Comparison of ENCODE assay signal across 16 mouse cellular contexts in genomic region chr9:61563017-61563416, GRCm38 (mm10).
DNase-seq lines count a peak whose midpoint lies in the region; ATAC-seq and TF ChIP-seq lines count a peak whose summit lies in the region.
"Had no signal": no experiment of that assay in that cellular context is flagged by ENCODE, and none has a peak within 500 bp of the region (broad histone marks: within the 10 kb centered on the region; RNA-seq: fewer than 3 reads in every experiment).

No protein-coding gene starts in this region.

- TF ChIP-seq CTCF in midbrain, postnatal 0 days (IDR thresholded peaks at IDR 0.05), result peak; percentile 29; the same call in 1 of the 2 replicates

- no peaks in the 10 kb centered on the region for H3K9me3 ChIP-seq in embryonic facial prominence, embryonic 10.5 days
- no peaks in the 10 kb centered on the region for H3K9me3 ChIP-seq in hindbrain, embryonic 12.5 days (replicated peaks)
- no peaks in the 10 kb centered on the region for H3K9me3 ChIP-seq in midbrain, postnatal 0 days (ENCODE audit: low read length)
- no peaks in the 10 kb centered on the region for H3K9me3 ChIP-seq in liver, embryonic 11.5 days (ENCODE audit: control insufficient read depth, low read length)
- H3K9me3 ChIP-seq: embryonic facial prominence, embryonic 12.5 days; heart, embryonic 15.5 days; kidney, embryonic 15.5 days; liver, embryonic 13.5 days had no signal

- H3K4me2 ChIP-seq in hindbrain, embryonic 12.5 days (replicated peaks), result no peak overlapping the region
- no peak overlapping the region for H3K4me2 ChIP-seq in midbrain, postnatal 0 days (ENCODE audit: low read depth, low read length, poor library complexity, severe bottlenecking)
- H3K4me2 ChIP-seq in liver, embryonic 11.5 days, result no peak overlapping the region
- H3K4me2 ChIP-seq: embryonic facial prominence, embryonic 12.5 days; heart, embryonic 15.5 days; kidney, embryonic 15.5 days; liver, embryonic 13.5 days had no signal

- peaks cover 27% of the 10 kb centered on the region for H3K4me1 ChIP-seq in embryonic facial prominence, embryonic 10.5 days
- H3K4me1 ChIP-seq in hindbrain, embryonic 12.5 days, result peaks cover 23% of the 10 kb centered on the region
- H3K4me1 ChIP-seq in midbrain, postnatal 0 days (ENCODE audit: insufficient read depth, low read length), result peaks cover 4% of the 10 kb centered on the region; the same call in 1 of the 2 replicates
- H3K4me1 ChIP-seq in liver, embryonic 11.5 days (replicated peaks; ENCODE audit: control insufficient read depth, insufficient read depth, low read length), result no peaks in the 10 kb centered on the region
- H3K4me1 ChIP-seq: heart, embryonic 15.5 days; kidney, embryonic 15.5 days; liver, embryonic 13.5 days had no signal

- peaks cover 9% of the 10 kb centered on the region; the same call in 1 of the 2 replicates for H3K27me3 ChIP-seq in embryonic facial prominence, embryonic 10.5 days (replicated peaks; ENCODE audit: low read depth, poor library complexity, severe bottlenecking)
- 0 out of 2 replicates have a peak, but pooled peaks cover 4% of the 10 kb centered on the region for H3K27me3 ChIP-seq in hindbrain, embryonic 12.5 days
- no peaks in the 10 kb centered on the region for H3K27me3 ChIP-seq in midbrain, postnatal 0 days (ENCODE audit: insufficient read depth, low read length)
- peaks cover 4% of the 10 kb centered on the region; the same call in 1 of the 2 replicates for H3K27me3 ChIP-seq in liver, embryonic 11.5 days (replicated peaks; ENCODE audit: control insufficient read depth, insufficient read depth, low read length)
- H3K27me3 ChIP-seq: embryonic facial prominence, embryonic 12.5 days had no signal

- peak overlapping the region; percentile 70 for H3K27ac ChIP-seq in embryonic facial prominence, embryonic 10.5 days (replicated peaks)
- H3K27ac ChIP-seq in hindbrain, embryonic 12.5 days, result peak overlapping the region; percentile 19; the same call in 1 of the 2 replicates
- H3K27ac ChIP-seq in midbrain, postnatal 0 days (ENCODE audit: low read depth, low read length), result no peak overlapping the region
- H3K27ac ChIP-seq in liver, embryonic 11.5 days (ENCODE audit: low read depth, low read length), result no peak overlapping the region
- H3K27ac ChIP-seq: embryonic facial prominence, embryonic 12.5 days; heart, embryonic 15.5 days; kidney, embryonic 15.5 days; liver, embryonic 13.5 days had no signal

- 48% methylated on average over 8 of the region's 8 CpGs for WGBS in embryonic facial prominence, embryonic 10.5 days
- 19% methylated on average over 8 of the region's 8 CpGs for whole genome bisulfite sequencing in hindbrain, embryonic 12.5 days
- 35% methylated on average over 8 of the region's 8 CpGs for WGBS in midbrain, postnatal 0 days
- WGBS in liver, embryonic 11.5 days, result 58% methylated on average over 8 of the region's 8 CpGs

- ATAC-seq in hindbrain, embryonic 12.5 days (ENCODE audit: low FRiP score), result peak; percentile 59
- ATAC-seq in midbrain, postnatal 0 days (ENCODE audit: low FRiP score), result no peak
- ATAC-seq in liver, embryonic 11.5 days (replicated peaks; ENCODE audit: low FRiP score), result no peak

- no peaks in the 10 kb centered on the region for H3K36me3 ChIP-seq in embryonic facial prominence, embryonic 10.5 days (replicated peaks)
- no peaks in the 10 kb centered on the region for H3K36me3 ChIP-seq in hindbrain, embryonic 12.5 days
- no peaks in the 10 kb centered on the region for H3K36me3 ChIP-seq in midbrain, postnatal 0 days (ENCODE audit: insufficient read depth, low read length)
- no peaks in the 10 kb centered on the region for H3K36me3 ChIP-seq in liver, embryonic 11.5 days (ENCODE audit: control insufficient read depth, insufficient read depth, low read length)
- H3K36me3 ChIP-seq: embryonic facial prominence, embryonic 12.5 days; heart, embryonic 15.5 days; kidney, embryonic 15.5 days; liver, embryonic 13.5 days had no signal

- peak; percentile 24 for DNase-seq in brain, adult 2 months (ENCODE audit: low read depth, low spot score)
- DNase-seq in embryonic facial prominence, embryonic 10.5 days (ENCODE audit: low spot score), result peak; percentile 37
- peak; percentile 18 for DNase-seq in midbrain, postnatal 0 days (ENCODE audit: low spot score)
- DNase-seq in lung, postnatal 4 days, result no peak
- DNase-seq in kidney, adult 8-10 months, result no peak
- DNase-seq in liver, embryonic 11.5 days (ENCODE audit: low spot score), result no peak
- DNase-seq: adrenal gland, postnatal 10 days; cerebellum, adult 9-11 months; layer of hippocampus, adult 9-11 months; liver, embryonic 13.5 days; lung, postnatal 10 days; right cerebral cortex, postnatal 4 days had no signal

- no peak overlapping the region for H3K4me3 ChIP-seq in embryonic facial prominence, embryonic 10.5 days
- no peak overlapping the region for H3K4me3 ChIP-seq in hindbrain, embryonic 12.5 days
- no peak overlapping the region for H3K4me3 ChIP-seq in midbrain, postnatal 0 days (ENCODE audit: low read depth, low read length)
- H3K4me3 ChIP-seq in liver, embryonic 11.5 days (ENCODE audit: low read depth, low read length), result no peak overlapping the region
- H3K4me3 ChIP-seq: embryonic facial prominence, embryonic 12.5 days; heart, embryonic 15.5 days; kidney, embryonic 15.5 days; liver, embryonic 13.5 days had no signal

- H3K9ac ChIP-seq in hindbrain, embryonic 12.5 days, result no peak overlapping the region
- no peak overlapping the region for H3K9ac ChIP-seq in midbrain, postnatal 0 days (replicated peaks; ENCODE audit: low read length, poor library complexity, severe bottlenecking)
- no peak overlapping the region for H3K9ac ChIP-seq in liver, embryonic 11.5 days (ENCODE audit: low read depth, low read length)
- H3K9ac ChIP-seq: embryonic facial prominence, embryonic 12.5 days; heart, embryonic 15.5 days; kidney, embryonic 15.5 days; liver, embryonic 13.5 days had no signal

Comparison
In these comparisons a context has a peak if more than half of its experiments do, and no peak if none do; other contexts are left out.
1. DNase-seq: peak in brain, adult 2 months (single experiment), embryonic facial prominence, embryonic 10.5 days (single experiment) and midbrain, postnatal 0 days (single experiment); none in lung, postnatal 4 days (0 of 2), kidney, adult 8-10 months (0 of 2) and liver, embryonic 11.5 days (single experiment).
2. H3K27ac ChIP-seq: peak in embryonic facial prominence, embryonic 10.5 days (single experiment) and hindbrain, embryonic 12.5 days (single experiment); none in midbrain, postnatal 0 days (single experiment) and liver, embryonic 11.5 days (single experiment).